Mouse (Mus musculus): ENCODE measurements at regions not wholly inside any gene's neighbourhood (a gene's known extent, or its start where the extent isn't known, plus 50 kb on each side); places are given as distances from the start of the nearest gene placed in this dataset.

DNA sequence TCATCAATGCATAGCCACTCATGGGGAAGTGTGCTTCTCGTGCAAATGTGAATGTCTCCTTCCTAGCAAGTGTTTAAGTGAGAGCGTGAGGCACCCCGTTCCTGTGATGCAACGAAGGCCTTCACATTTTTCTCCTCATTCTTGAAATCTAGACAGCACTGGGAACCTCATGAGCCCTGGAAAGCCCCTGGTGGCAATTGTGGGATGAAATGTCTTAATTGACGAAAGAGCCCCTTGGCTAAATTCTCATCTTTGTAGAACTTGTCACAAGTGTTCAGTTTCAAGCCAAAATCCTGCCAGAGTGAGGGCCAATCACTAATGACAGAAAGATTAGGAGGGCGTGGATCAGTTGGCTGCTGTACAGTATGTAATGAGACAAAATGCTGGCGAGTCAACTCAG, 208.6 kb upstream of the Gmds start:
- DNase-seq (ENCODE audit: low spot score) (no peak), ATAC-seq (no peak)
- H3K4me1 ChIP-seq (ENCODE audit: insufficient read depth, low read depth, low read length), result no peaks in the 10 kb centered on the region
- H3K27ac ChIP-seq (ENCODE audit: low read length), result no peak overlapping the region
- TF ChIP-seq EP300 (IDR thresholded peaks at IDR 0.05) (no peak), CTCF (IDR thresholded peaks at IDR 0.05) (no peak)
- H3K9me3 ChIP-seq (ENCODE audit: low read length), result no peaks in the 10 kb centered on the region
- WGBS, result 66% methylated on average over 7 of the region's 7 CpGs
- H3K27me3 ChIP-seq (replicated peaks; ENCODE audit: insufficient read depth, low read length), result no peaks in the 10 kb centered on the region
- no peaks in the 10 kb centered on the region for H3K36me3 ChIP-seq (ENCODE audit: insufficient read depth, low read length)
- H3K4me2 ChIP-seq (replicated peaks; ENCODE audit: low read depth, low read length), result no peak overlapping the region
- no peak overlapping the region for H3K4me3 ChIP-seq (ENCODE audit: low read depth, low read length)
- H3K9ac ChIP-seq (replicated peaks; ENCODE audit: low read depth), result no peak overlapping the region

DNA sequence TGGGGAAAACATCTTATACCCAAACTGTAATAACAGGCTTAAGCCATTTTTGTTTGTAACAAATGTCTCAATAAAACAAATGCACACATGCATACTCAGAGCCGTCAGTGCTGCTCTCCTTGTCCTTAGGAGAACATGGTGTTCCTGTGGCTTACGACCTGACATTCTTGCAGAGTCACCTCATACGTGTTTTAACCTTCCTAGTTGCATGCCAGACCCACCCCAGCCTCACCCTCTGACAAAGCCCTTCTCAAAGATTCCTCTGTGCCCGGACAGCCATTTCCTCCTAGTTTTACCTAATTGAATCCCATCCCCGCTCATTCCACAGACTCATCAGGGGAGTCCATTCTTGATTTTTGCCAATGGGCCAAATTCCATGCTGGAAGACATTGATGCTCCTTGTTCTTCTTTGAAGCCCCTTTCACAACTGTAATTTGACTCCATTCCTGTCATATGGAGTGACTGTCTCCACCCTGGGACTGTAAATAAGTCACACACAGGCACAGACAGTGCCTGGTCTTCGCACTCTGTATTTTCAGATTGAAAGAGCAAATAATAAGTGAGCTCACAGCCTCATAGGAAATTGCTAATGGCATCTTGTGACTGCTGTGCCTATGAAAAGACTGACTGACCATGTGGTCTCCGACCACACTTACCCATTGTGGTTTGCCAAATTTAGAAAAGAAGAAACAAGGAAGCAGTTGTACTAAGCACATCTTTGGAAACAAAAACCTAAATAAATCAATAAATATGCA, 206.6 kb upstream of the Gmds start:
- TF ChIP-seq CTCF (IDR thresholded peaks at IDR 0.05) (no peak), EP300 (IDR thresholded peaks at IDR 0.05) (peak; percentile 99)
- ATAC-seq (peak; percentile 94), DNase-seq (ENCODE audit: low spot score) (peak; percentile 71)
- 53% methylated on average over 7 of the region's 7 CpGs for WGBS
- Histone ChIP-seq H3K4me2 (replicated peaks; ENCODE audit: low read depth, low read length) (no peak overlapping the region), H3K27ac (ENCODE audit: low read length) (no peak overlapping the region), H3K9me3 (ENCODE audit: low read length) (no peaks in the 10 kb centered on the region), H3K36me3 (ENCODE audit: insufficient read depth, low read length) (no peaks in the 10 kb centered on the region), H3K27me3 (replicated peaks; ENCODE audit: insufficient read depth, low read length) (no peaks in the 10 kb centered on the region), H3K9ac (replicated peaks; ENCODE audit: low read depth) (no peak overlapping the region), H3K4me1 (ENCODE audit: insufficient read depth, low read depth, low read length) (no peaks in the 10 kb centered on the region), H3K4me3 (ENCODE audit: low read depth, low read length) (no peak overlapping the region)

DNA sequence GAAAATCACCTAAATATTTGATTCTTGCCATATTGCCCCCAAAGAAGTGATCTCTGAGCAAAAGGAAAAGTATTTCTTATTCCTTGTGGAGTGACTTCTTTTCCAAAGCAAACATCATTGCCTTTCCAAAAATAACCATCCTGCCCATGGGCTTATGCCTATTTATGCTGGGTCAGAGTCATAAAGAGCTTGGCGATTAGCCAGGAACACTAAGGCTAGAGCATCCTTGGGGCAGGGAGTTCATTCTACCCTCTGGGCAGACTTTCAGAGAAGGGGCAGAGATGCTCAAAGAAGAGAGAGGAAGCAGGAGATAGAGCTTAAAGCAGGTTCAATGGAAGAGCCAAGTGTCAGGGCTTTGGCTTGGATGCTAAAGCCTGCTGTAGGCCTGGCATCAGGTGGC, 203.1 kb upstream of the Gmds start:
- TF ChIP-seq CTCF (IDR thresholded peaks at IDR 0.05), result no peak
- TF ChIP-seq EP300 (IDR thresholded peaks at IDR 0.05), result no peak
- DNase-seq (ENCODE audit: low spot score) (no peak), ATAC-seq (no peak)
- no peak overlapping the region for H3K4me2 ChIP-seq (replicated peaks; ENCODE audit: low read depth, low read length)
- WGBS, result 89% methylated on average over 1 of the region's 1 CpGs
- H3K4me1 ChIP-seq (ENCODE audit: insufficient read depth, low read depth, low read length), result no peaks in the 10 kb centered on the region
- H3K4me3 ChIP-seq (ENCODE audit: low read depth, low read length), result no peak overlapping the region
- no peaks in the 10 kb centered on the region for H3K36me3 ChIP-seq (ENCODE audit: insufficient read depth, low read length)
- no peaks in the 10 kb centered on the region for H3K27me3 ChIP-seq (replicated peaks; ENCODE audit: insufficient read depth, low read length)
- H3K9me3 ChIP-seq (ENCODE audit: low read length), result no peaks in the 10 kb centered on the region
- no peak overlapping the region for H3K9ac ChIP-seq (replicated peaks; ENCODE audit: low read depth)
- no peak overlapping the region for H3K27ac ChIP-seq (ENCODE audit: low read length)

GRCm38 (mm10) chr13:32536241-32536640, 197.7 kb upstream of the Gmds start:
- ATAC-seq, result no peak
- no peak overlapping the region for H3K9ac ChIP-seq (replicated peaks; ENCODE audit: low read depth)
- no peaks in the 10 kb centered on the region for H3K36me3 ChIP-seq (ENCODE audit: insufficient read depth, low read length)
- no peak overlapping the region for H3K27ac ChIP-seq (ENCODE audit: low read length)
- no peaks in the 10 kb centered on the region for H3K4me1 ChIP-seq (ENCODE audit: insufficient read depth, low read depth, low read length)
- WGBS, result 64% methylated on average over 4 of the region's 4 CpGs
- H3K4me3 ChIP-seq (ENCODE audit: low read depth, low read length), result no peak overlapping the region
- DNase-seq (ENCODE audit: low spot score), result no peak
- H3K4me2 ChIP-seq (replicated peaks; ENCODE audit: low read depth, low read length), result no peak overlapping the region
- H3K27me3 ChIP-seq (replicated peaks; ENCODE audit: insufficient read depth, low read length), result no peaks in the 10 kb centered on the region
- TF ChIP-seq CTCF (IDR thresholded peaks at IDR 0.05), result no peak
- TF ChIP-seq EP300 (IDR thresholded peaks at IDR 0.05), result no peak
- no peaks in the 10 kb centered on the region for H3K9me3 ChIP-seq (ENCODE audit: low read length)

- peak; percentile 56 for DNase-seq (ENCODE audit: low spot score)
- H3K4me3 ChIP-seq (ENCODE audit: low read depth, low read length), result no peak overlapping the region
- 53% methylated on average over 4 of the region's 4 CpGs for WGBS
Measured at GRCm38 (mm10) chr13:32535602-32536001, 197.1 kb upstream of the Gmds start.

GRCm38 (mm10) chr13:32530926-32531512, 192.5 kb upstream of the Gmds start:
- no peaks in the 10 kb centered on the region for H3K27me3 ChIP-seq (replicated peaks; ENCODE audit: insufficient read depth, low read length)

More at GRCm38 (mm10) chr13:32535602-32536001, 197.1 kb upstream of the Gmds start:
- Histone ChIP-seq H3K9me3 (ENCODE audit: low read length) (no peaks in the 10 kb centered on the region), H3K36me3 (ENCODE audit: insufficient read depth, low read length) (no peaks in the 10 kb centered on the region), H3K27ac (ENCODE audit: low read length) (no peak overlapping the region), H3K9ac (replicated peaks; ENCODE audit: low read depth) (no peak overlapping the region), H3K27me3 (replicated peaks; ENCODE audit: insufficient read depth, low read length) (no peaks in the 10 kb centered on the region), H3K4me1 (ENCODE audit: insufficient read depth, low read depth, low read length) (no peaks in the 10 kb centered on the region), H3K4me2 (replicated peaks; ENCODE audit: low read depth, low read length) (no peak overlapping the region)
- ATAC-seq, result peak; percentile 70
- peak; percentile 73 for TF ChIP-seq EP300 (IDR thresholded peaks at IDR 0.05)
- no peak for TF ChIP-seq CTCF (IDR thresholded peaks at IDR 0.05)

More at GRCm38 (mm10) chr13:32530926-32531512, 192.5 kb upstream of the Gmds start:
- no peak overlapping the region for H3K4me2 ChIP-seq (replicated peaks; ENCODE audit: low read depth, low read length)
- H3K4me3 ChIP-seq (ENCODE audit: low read depth, low read length), result no peak overlapping the region
- H3K4me1 ChIP-seq (ENCODE audit: insufficient read depth, low read depth, low read length), result no peaks in the 10 kb centered on the region
- H3K9me3 ChIP-seq (ENCODE audit: low read length), result no peaks in the 10 kb centered on the region
- no peaks in the 10 kb centered on the region for H3K36me3 ChIP-seq (ENCODE audit: insufficient read depth, low read length)
- ATAC-seq (no peak), DNase-seq (ENCODE audit: low spot score) (no peak)
- no peak overlapping the region for H3K9ac ChIP-seq (replicated peaks; ENCODE audit: low read depth)
- H3K27ac ChIP-seq (ENCODE audit: low read length), result no peak overlapping the region
- no peak for TF ChIP-seq EP300 (IDR thresholded peaks at IDR 0.05)
- TF ChIP-seq CTCF (IDR thresholded peaks at IDR 0.05), result no peak
- 61% methylated on average over 3 of the region's 3 CpGs for WGBS
